Mouse (Mus musculus) erythroblast, embryonic 14.5 days (primary cell): ENCODE measurements around the gene Sptbn4. TPM values are rescaled to one million over a fixed set of nuclear protein-coding genes. Genes with fewer than 3 reads are reported as not detected.

Experiments used
- H3K27me3 ChIP-seq: 2 replicates; pipeline ENCODE4 v1.6.1; 2012; ENCODE audit warnings: inconsistent platforms; ENCODE audit not compliant: control insufficient read depth
- H3K36me3 ChIP-seq: 2 replicates; pipeline ENCODE4 v1.6.1; 2012; ENCODE audit warnings: mild to moderate bottlenecking, inconsistent platforms; ENCODE audit not compliant: control insufficient read depth
- H3K4me1 ChIP-seq: 2 replicates; pipeline ENCODE4 v1.6.1; 2012; ENCODE audit warnings: inconsistent platforms; ENCODE audit not compliant: control insufficient read depth
- H3K4me3 ChIP-seq: replicated peaks from 2 replicates; pipeline ENCODE3; 2012; ENCODE audit warnings: moderate library complexity, mild to moderate bottlenecking, inconsistent platforms
- H3K9me3 ChIP-seq: 2 replicates; pipeline ENCODE4 v1.6.1; 2012; ENCODE audit warnings: low read length, inconsistent platforms, mixed read lengths; ENCODE audit not compliant: control insufficient read depth
- GATA1 ChIP-seq: IDR thresholded peaks from 2 replicates; pipeline ENCODE4 v1.6.1; 2012; ENCODE audit warnings: low read length, inconsistent platforms, mixed read lengths
- TAL1 ChIP-seq: IDR thresholded peaks from 3 replicates; pipeline ENCODE4 v1.6.1; 2012; ENCODE audit warnings: low read length, inconsistent platforms, mixed read lengths
- polyA plus RNA-seq: library from polyadenylated mRNA; stranded (reverse); fragments of >175 nt; gene quantifications from 2 replicates; pipeline ENCODE4 v1.2.3, GENCODE M21; 2012

Gene Sptbn4
- polyA plus RNA-seq, 1 experiment, result 0.01 TPM

DNA sequence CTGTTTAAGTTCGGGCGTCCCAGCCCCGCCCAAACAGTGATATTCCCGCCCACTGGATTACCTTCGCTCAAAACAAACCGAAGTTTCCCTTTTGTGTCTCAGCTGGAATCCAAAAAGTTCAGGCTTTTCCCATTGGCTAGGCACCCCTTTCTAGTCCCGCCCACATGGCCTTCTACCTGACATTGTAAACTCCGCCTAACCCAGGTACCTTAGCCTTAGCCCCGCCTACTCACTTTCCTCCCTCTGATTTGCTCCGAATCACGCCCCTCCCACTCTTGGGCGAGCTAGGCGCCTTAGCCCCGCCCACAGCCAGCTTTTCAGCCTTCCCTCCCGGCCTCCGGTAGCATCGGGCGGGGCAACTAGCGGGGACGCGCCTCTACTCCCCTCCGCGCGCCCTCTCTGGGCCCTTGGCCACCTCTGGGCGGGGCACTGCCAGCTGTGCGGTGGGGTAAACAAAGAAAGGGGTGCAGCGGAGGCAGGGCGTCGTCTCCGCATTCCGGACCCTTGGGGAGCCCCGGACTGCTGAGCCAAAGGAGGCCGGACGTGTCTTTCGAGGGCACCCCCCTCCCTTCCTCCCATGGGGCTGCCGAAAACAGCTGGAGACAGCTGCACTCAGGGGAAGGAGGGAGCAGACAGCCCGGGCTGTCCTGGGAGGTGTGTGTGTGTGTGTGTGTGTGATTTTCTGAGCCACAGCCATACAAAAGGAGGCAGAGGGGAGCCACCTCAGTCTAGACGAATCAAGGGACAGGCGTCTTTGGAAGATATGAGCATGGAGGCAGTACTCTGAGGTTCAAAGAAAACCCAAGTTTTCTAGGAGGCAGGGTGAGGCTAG is 116.6 kb downstream of the Sptbn4 start:
- no peaks in the 10 kb centered on the region for H3K36me3 ChIP-seq
- peaks cover 14% of the 10 kb centered on the region for H3K9me3 ChIP-seq
- H3K27me3 ChIP-seq, result peaks cover 100% of the 10 kb centered on the region
- H3K4me3 ChIP-seq, result peak overlapping the region; percentile 49
- TF ChIP-seq GATA1 (no peak), TAL1 (no peak)
- H3K4me1 ChIP-seq, result peaks cover 41% of the 10 kb centered on the region

DNA sequence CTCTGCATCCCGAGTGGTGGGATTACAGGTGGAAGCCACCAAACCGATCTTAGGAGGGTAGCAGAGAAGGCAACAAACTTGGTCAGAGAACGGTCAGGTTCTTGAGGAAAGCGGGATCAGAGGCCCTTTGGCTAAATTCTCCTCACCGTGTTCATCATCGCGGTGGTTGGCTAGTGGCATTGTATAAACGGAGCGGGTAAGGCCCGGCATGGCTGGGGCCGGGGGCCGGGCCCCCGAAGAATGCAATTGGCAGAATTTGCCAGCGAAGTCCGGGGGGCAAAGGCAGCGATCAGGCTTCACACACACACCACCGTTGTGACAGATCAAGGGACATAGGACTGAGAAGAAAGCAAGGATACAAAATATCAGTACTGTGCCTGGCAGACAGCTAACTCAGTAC is 117.5 kb downstream of the Sptbn4 start:
- Histone ChIP-seq H3K9me3 (peaks cover 14% of the 10 kb centered on the region), H3K4me3 (peak overlapping the region; percentile 49), H3K36me3 (no peaks in the 10 kb centered on the region), H3K4me1 (peaks cover 41% of the 10 kb centered on the region), H3K27me3 (peaks cover 100% of the 10 kb centered on the region)
- TF ChIP-seq TAL1 (no peak), GATA1 (no peak)

DNA sequence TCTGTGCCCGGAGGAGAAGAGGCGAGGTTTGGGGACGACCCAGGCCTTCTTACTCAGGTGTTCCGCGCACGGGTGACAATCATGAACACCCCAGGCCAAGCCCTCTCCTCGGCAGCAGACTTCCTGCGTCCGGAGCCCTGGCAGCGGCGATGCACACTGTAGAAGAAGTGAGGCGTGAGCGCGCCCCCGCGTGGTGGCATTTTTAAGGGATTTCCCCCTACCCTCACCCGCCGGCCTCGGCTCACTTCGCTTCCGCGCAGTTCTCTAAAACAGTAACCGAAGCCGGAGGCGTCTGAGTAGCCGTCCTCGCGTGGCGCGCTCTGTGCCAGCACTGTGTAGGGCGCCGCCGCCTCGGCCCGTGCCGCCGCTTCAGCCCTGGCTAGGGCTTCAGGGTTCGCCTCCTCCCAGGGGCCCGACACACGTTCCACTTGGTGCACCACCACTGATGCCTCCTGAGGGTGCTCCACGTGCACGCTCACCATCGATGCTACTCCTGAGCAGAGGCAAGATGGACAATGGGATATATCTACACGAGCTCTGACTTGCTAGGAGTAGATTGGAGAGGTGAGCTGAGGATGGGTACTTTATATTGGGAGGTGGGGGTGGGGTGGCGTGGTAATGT is 118.0 kb downstream of the Sptbn4 start:
- H3K4me3 ChIP-seq, result no peak overlapping the region
- no peaks in the 10 kb centered on the region for H3K36me3 ChIP-seq
- peaks cover 41% of the 10 kb centered on the region for H3K4me1 ChIP-seq
- peaks cover 14% of the 10 kb centered on the region for H3K9me3 ChIP-seq
- TF ChIP-seq GATA1 (no peak), TAL1 (no peak)
- peaks cover 100% of the 10 kb centered on the region for H3K27me3 ChIP-seq

DNA sequence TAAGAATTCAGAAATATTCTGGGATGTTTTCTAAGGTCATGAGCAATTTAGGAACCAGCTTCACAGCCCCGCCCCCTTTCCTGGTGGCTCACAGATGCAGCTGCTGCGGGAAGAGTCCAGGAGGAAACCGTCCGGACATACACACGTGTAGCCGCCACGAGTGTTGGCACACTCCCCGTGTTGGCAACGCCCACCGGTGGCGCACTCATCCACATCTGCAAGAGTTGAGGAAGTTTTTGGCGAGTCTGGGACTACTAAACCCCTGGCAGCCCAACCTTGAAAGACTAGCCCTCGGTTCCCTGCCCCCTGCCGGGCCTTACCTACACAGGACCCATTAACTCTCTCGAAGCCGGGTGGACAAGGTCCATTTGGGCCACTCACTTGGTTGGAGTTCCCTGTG is 118.8 kb downstream of the Sptbn4 start:
- Histone ChIP-seq H3K4me3 (no peak overlapping the region), H3K9me3 (peaks cover 10% of the 10 kb centered on the region), H3K27me3 (peaks cover 100% of the 10 kb centered on the region), H3K36me3 (no peaks in the 10 kb centered on the region), H3K4me1 (peaks cover 41% of the 10 kb centered on the region)
- no peak for TF ChIP-seq GATA1
- TF ChIP-seq TAL1, result no peak

DNA sequence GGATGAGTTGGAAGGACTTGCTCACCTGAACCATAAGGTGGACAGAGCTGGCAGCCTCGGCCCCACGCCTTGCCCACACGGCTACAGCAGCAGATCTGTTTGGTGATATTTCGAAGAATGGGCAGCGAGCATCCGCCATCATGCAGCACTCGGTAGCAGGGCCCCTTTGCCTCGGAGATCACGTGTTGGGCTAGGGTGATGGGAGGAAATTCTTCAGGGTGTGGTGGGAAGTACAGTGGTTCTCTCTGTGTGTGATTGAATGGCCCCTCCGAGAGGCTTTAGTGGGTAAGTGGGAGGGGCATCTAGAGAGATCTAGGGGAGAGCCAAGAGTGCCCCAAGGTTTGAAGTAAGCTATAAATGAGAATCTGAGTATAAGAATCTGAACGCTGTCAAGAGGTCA is 119.3 kb downstream of the Sptbn4 start:
- TF ChIP-seq TAL1 (no peak), GATA1 (no peak)
- Histone ChIP-seq H3K36me3 (no peaks in the 10 kb centered on the region), H3K4me1 (peaks cover 39% of the 10 kb centered on the region), H3K4me3 (no peak overlapping the region), H3K9me3 (peaks cover 9% of the 10 kb centered on the region), H3K27me3 (peaks cover 100% of the 10 kb centered on the region)

DNA sequence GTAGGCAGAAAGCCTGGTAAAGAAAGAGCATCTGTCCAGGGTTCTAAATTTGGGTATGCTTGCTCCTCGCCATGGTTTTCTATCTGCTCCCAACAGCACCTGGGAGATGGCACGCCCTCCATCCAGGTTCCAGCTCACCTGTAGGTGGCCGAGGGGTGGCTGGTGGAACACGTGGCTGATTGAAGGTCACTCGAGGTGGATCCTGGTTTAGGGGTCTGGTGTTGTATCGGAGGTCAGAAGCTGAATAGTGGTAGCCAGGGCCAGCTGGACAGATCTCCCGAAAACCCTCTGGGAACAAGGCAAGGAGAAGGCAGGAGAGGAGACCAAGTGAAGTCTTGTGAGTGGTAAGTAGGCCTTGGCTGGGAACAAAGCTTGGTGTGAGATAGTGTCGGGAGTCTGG is 120.0 kb downstream of the Sptbn4 start:
- Histone ChIP-seq H3K27me3 (peaks cover 100% of the 10 kb centered on the region), H3K4me1 (peaks cover 33% of the 10 kb centered on the region)

DNA sequence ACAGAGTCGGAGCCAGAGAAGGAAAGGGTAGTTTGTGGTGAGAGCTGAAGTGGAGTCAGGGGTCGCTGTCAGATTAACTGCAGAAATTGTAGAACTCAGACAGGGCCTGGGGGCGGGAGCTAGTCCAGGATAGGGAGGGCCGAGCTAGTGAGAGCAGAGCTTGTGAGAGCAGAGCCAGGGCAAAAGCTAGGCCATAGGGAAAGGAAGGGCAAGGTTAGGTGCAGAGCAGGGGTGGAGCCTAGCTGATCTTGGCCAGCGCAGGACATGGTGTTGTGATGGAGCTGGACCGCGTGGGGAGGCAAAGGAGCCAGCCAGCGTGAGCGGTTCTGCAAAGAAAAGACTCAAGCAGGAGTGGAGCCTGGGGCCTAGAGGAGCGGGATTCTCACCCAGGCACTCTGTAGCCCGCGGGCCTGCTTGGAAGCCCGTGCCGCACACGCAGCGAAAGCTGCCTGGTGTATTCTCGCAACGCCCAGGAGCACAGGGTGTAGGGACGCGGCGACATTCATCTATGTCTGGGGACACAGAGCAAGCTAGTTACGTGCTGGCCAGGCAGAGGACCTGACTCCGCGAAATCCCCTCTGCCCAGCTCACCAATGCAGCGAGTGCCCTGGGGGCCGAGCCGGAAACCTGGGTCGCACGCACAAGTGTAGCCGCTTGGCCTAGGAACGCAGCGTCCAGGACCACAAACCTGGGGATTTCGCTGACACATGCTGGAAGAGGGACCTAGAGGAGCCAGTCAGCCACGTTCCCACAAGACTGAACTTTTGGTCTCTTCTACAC is 121.2 kb downstream of the Sptbn4 start:
- Histone ChIP-seq H3K4me1 (peaks cover 23% of the 10 kb centered on the region), H3K27me3 (peaks cover 97% of the 10 kb centered on the region), H3K36me3 (no peaks in the 10 kb centered on the region)

More for the DNA sequence above, 120.0 kb downstream of the Sptbn4 start:
- no peak overlapping the region for H3K4me3 ChIP-seq
- TF ChIP-seq TAL1, result no peak
- no peak for TF ChIP-seq GATA1
- H3K9me3 ChIP-seq, result peaks cover 8% of the 10 kb centered on the region
- H3K36me3 ChIP-seq, result no peaks in the 10 kb centered on the region

DNA sequence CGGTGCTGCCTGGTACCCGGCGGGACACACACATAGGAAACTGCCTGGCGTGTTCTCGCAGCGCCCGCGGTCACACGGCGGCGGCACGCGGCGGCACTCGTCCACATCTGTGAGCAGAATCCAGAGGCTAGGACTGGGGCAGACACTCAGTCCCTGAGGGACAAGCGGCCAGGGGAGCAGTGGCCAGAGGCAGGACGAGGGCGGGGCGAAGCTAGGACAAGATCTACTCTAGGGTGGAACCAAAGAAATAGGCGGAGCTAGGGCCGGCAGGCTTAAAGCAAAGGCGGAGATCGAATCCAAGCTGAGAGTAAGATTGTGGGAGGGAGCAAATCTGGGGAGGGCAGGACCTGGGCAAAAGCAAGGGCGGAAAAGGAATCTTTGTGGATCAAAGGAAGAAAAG is 121.8 kb downstream of the Sptbn4 start:
- TF ChIP-seq GATA1 (no peak), TAL1 (no peak)
- Histone ChIP-seq H3K9me3 (peaks cover 5% of the 10 kb centered on the region), H3K4me3 (no peak overlapping the region), H3K27me3 (peaks cover 96% of the 10 kb centered on the region), H3K4me1 (peaks cover 17% of the 10 kb centered on the region), H3K36me3 (no peaks in the 10 kb centered on the region)

More for the DNA sequence above, 121.2 kb downstream of the Sptbn4 start:
- TF ChIP-seq GATA1 (no peak), TAL1 (no peak)
- H3K9me3 ChIP-seq, result peaks cover 8% of the 10 kb centered on the region
- H3K4me3 ChIP-seq, result no peak overlapping the region

DNA sequence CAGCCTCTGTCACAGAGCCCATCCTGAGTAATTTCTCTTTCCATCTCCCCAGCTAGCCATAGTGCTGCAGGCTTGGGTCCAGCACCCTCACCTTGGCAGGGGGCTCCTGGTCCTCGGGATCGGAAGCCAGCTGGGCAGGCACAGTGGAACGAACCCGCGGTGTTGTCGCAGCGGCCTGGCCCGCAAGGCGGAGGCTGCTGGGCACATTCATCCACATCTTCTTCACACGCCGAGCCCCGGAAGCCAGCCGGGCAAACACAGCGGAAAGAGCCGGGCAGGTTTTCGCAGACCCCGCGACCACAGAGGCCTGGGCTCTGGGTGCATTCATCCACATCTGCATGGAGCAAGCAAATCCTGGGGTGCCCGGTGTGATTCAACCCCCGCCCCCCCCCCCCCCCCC is 122.6 kb downstream of the Sptbn4 start:
- Histone ChIP-seq H3K4me1 (peaks cover 10% of the 10 kb centered on the region), H3K36me3 (no peaks in the 10 kb centered on the region), H3K4me3 (no peak overlapping the region), H3K9me3 (peaks cover 2% of the 10 kb centered on the region; the same call in 1 of the 2 replicates), H3K27me3 (peaks cover 89% of the 10 kb centered on the region)
- TF ChIP-seq TAL1 (no peak), GATA1 (no peak)
